Comparison of ENCODE assay signal across 18 mouse cellular contexts in genomic region chr17:7260360-7260759, GRCm38 (mm10).
DNase-seq lines count a peak whose midpoint lies in the region; ATAC-seq and TF ChIP-seq lines count a peak whose summit lies in the region.
"Had no signal": no experiment of that assay in that cellular context is flagged by ENCODE, and none has a peak within 500 bp of the region (broad histone marks: within the 10 kb centered on the region; RNA-seq: fewer than 3 reads in every experiment).

No protein-coding gene starts in this region.

- peaks cover 41% of the 10 kb centered on the region for H3K4me1 ChIP-seq in kidney, embryonic 14.5 days (ENCODE audit: control insufficient read depth, insufficient read depth, low read length)
- peaks cover 33% of the 10 kb centered on the region for H3K4me1 ChIP-seq in heart, postnatal 0 days (ENCODE audit: control insufficient read depth, insufficient read depth)
- H3K4me1 ChIP-seq in liver, embryonic 15.5 days (replicated peaks) = peaks cover 3% of the 10 kb centered on the region; the same call in 1 of the 2 replicates
- peaks cover 34% of the 10 kb centered on the region for H3K4me1 ChIP-seq in hindbrain, embryonic 13.5 days (replicated peaks)
- H3K4me1 ChIP-seq: megakaryocyte, embryonic 14.5 days had no signal

- H3K27me3 ChIP-seq in kidney, embryonic 14.5 days (ENCODE audit: control insufficient read depth, insufficient read depth, low read length) = no peaks in the 10 kb centered on the region
- H3K27me3 ChIP-seq in heart, postnatal 0 days (ENCODE audit: control insufficient read depth, insufficient read depth, low read length) = no peaks in the 10 kb centered on the region
- no peaks in the 10 kb centered on the region for H3K27me3 ChIP-seq in liver, embryonic 15.5 days
- H3K27me3 ChIP-seq in hindbrain, embryonic 13.5 days = no peaks in the 10 kb centered on the region
- H3K27me3 ChIP-seq: CH12.LX; forebrain, embryonic 13.5 days; hindbrain, embryonic 15.5 days; megakaryocyte, embryonic 14.5 days; Patski had no signal

- peak; percentile 74 for ATAC-seq in kidney, embryonic 14.5 days (ENCODE audit: low FRiP score, low TSS enrichment)
- ATAC-seq in heart, postnatal 0 days (ENCODE audit: insufficient read depth, low read depth) = peak; percentile 53
- ATAC-seq in liver, embryonic 15.5 days (ENCODE audit: insufficient read depth) = peak; percentile 15; the same call in 1 of the 2 replicates
- no peak for ATAC-seq in hindbrain, embryonic 13.5 days (ENCODE audit: low FRiP score)
- ATAC-seq: forebrain, embryonic 13.5 days; Patski had no signal

- no peak for DNase-seq in kidney, postnatal 36 days
- DNase-seq in embryo, embryonic 11 days = peak; percentile 27
- DNase-seq in heart, postnatal 0 days (ENCODE audit: low spot score) = no peak
- no peak for DNase-seq in natural killer cell, adult 2 months (ENCODE audit: low spot score in 2 of 2)
- no peak for DNase-seq in left cerebral cortex, postnatal 14 days (ENCODE audit: low spot score in 2 of 2)
- DNase-seq: cerebellum, adult 9-11 months; gastrocnemius, adult 2 months; lung, adult 18-20 months; thymus, adult 18-20 months had no signal

- no peaks in the 10 kb centered on the region; the same call in 1 of the 2 replicates for H3K36me3 ChIP-seq in kidney, embryonic 14.5 days (ENCODE audit: control insufficient read depth, insufficient read depth, low read length)
- H3K36me3 ChIP-seq in heart, postnatal 0 days (replicated peaks; ENCODE audit: control insufficient read depth, insufficient read depth, low read length) = peaks cover under 1% of the 10 kb centered on the region; the same call in 1 of the 2 replicates
- no peaks in the 10 kb centered on the region for H3K36me3 ChIP-seq in liver, embryonic 15.5 days (replicated peaks)
- peaks cover 22% of the 10 kb centered on the region for H3K36me3 ChIP-seq in hindbrain, embryonic 13.5 days
- H3K36me3 ChIP-seq: hindbrain, embryonic 15.5 days had no signal

- TF ChIP-seq EP300 in heart, postnatal 0 days (IDR thresholded peaks at IDR 0.05; ENCODE audit: low read depth) = no peak

- no peak overlapping the region for H3K9ac ChIP-seq in kidney, embryonic 14.5 days (ENCODE audit: low read depth, low read length)
- no peak overlapping the region for H3K9ac ChIP-seq in heart, postnatal 0 days (replicated peaks; ENCODE audit: low read depth, low read length)
- no peak overlapping the region for H3K9ac ChIP-seq in liver, embryonic 15.5 days
- no peak overlapping the region for H3K9ac ChIP-seq in hindbrain, embryonic 13.5 days
- H3K9ac ChIP-seq: forebrain, embryonic 13.5 days; hindbrain, embryonic 15.5 days had no signal

- no peak overlapping the region for H3K4me2 ChIP-seq in kidney, embryonic 14.5 days (replicated peaks; ENCODE audit: low read depth, low read length)
- H3K4me2 ChIP-seq in heart, postnatal 0 days (ENCODE audit: low read depth, low read length) = no peak overlapping the region
- no peak overlapping the region for H3K4me2 ChIP-seq in liver, embryonic 15.5 days
- H3K4me2 ChIP-seq in hindbrain, embryonic 13.5 days = no peak overlapping the region
- H3K4me2 ChIP-seq: forebrain, embryonic 13.5 days; hindbrain, embryonic 15.5 days had no signal

- H3K4me3 ChIP-seq in kidney, embryonic 14.5 days (ENCODE audit: low read length) = no peak overlapping the region
- no peak overlapping the region for H3K4me3 ChIP-seq in heart, postnatal 0 days (ENCODE audit: low read depth, low read length)
- no peak overlapping the region for H3K4me3 ChIP-seq in liver, embryonic 15.5 days (replicated peaks)
- no peak overlapping the region for H3K4me3 ChIP-seq in hindbrain, embryonic 13.5 days
- H3K4me3 ChIP-seq: forebrain, embryonic 13.5 days; gastrocnemius, adult 2 months; hindbrain, embryonic 15.5 days; left cerebral cortex, adult 2 months; megakaryocyte, embryonic 14.5 days had no signal

- intact Hi-C loops in left cerebral cortex, postnatal 14 days (cut with DNase I) = no loop called here

- no peaks in the 10 kb centered on the region for H3K9me3 ChIP-seq in kidney, embryonic 14.5 days (ENCODE audit: control insufficient read depth, low read length)
- H3K9me3 ChIP-seq in heart, postnatal 0 days (replicated peaks; ENCODE audit: control insufficient read depth, low read length) = no peaks in the 10 kb centered on the region
- H3K9me3 ChIP-seq in liver, embryonic 15.5 days (replicated peaks) = no peaks in the 10 kb centered on the region
- H3K9me3 ChIP-seq in hindbrain, embryonic 13.5 days = no peaks in the 10 kb centered on the region
- H3K9me3 ChIP-seq: forebrain, embryonic 13.5 days; hindbrain, embryonic 15.5 days; megakaryocyte, embryonic 14.5 days had no signal

- WGBS in kidney, embryonic 14.5 days = 4% methylated on average over 10 of the region's 10 CpGs
- whole genome bisulfite sequencing in heart, postnatal 0 days = 16% methylated on average over 10 of the region's 10 CpGs
- WGBS in liver, embryonic 15.5 days (ENCODE audit: insufficient replicate concordance) = 25% methylated on average over 10 of the region's 10 CpGs
- 52% methylated on average over 10 of the region's 10 CpGs for WGBS in hindbrain, embryonic 13.5 days

- no peak overlapping the region for H3K27ac ChIP-seq in kidney, embryonic 14.5 days (ENCODE audit: low read depth, low read length)
- H3K27ac ChIP-seq in heart, postnatal 0 days (ENCODE audit: low read depth) = no peak overlapping the region
- no peak overlapping the region for H3K27ac ChIP-seq in liver, embryonic 15.5 days (replicated peaks)
- H3K27ac ChIP-seq in hindbrain, embryonic 13.5 days = no peak overlapping the region
- H3K27ac ChIP-seq: forebrain, embryonic 13.5 days; gastrocnemius, adult 2 months; hindbrain, embryonic 15.5 days; left cerebral cortex, adult 2 months had no signal

- TF ChIP-seq CTCF in heart, postnatal 0 days (IDR thresholded peaks at IDR 0.05; ENCODE audit: low read depth) = no peak
